Mouse (Mus musculus): ENCODE measurements around the gene Gm5431. TPM values are rescaled to one million over a fixed set of nuclear protein-coding genes. Genes with fewer than 3 reads are reported as not detected.
"Not testable (repeated sequence)": the region's sequence is repeated elsewhere in the genome, so short reads cannot be mapped to it uniquely, and the experiment has no call there.

The Gm5431 gene
- total RNA-seq, 2 experiments from 2014 or later, result 0.86 to 3.0 TPM

GRCm38 (mm10) chr11:48872695-48873300, 29.2 kb downstream of the Gm5431 start:
- DNase-seq, result no peak
- intact Hi-C loops (cut with DNase I), result loop anchor here (2.0 to 5.0 kb wide), 5 partner anchors 212 to 400 kb away; partner anchors contain the start of genes Btnl9 and Zfp62

GRCm38 (mm10) chr11:48871817-48872541, 30.0 kb downstream of the Gm5431 start:
- DNase-seq, result peak; percentile 66 to 71
- intact Hi-C loops (cut with DNase I), result loop anchor here (2.0 to 5.0 kb wide), 5 partner anchors 213 to 400 kb away; partner anchors contain the start of genes Btnl9 and Zfp62

- DNase-seq, result peak; percentile 74 to 79
- intact Hi-C loops (cut with DNase I), result loop anchor here (5.0 kb wide), 4 partner anchors 316 to 401 kb away; partner anchors contain the start of genes Btnl9 and Zfp62
Measured at GRCm38 (mm10) chr11:48871201-48871772, 30.7 kb downstream of the Gm5431 start, which contains the start of gene Irgm1. Gene Irgm1, minus strand, starts transcription at chr11:48871683.

GRCm38 (mm10) chr11:48870781-48871180, 31.2 kb downstream of the Gm5431 start:
- intact Hi-C loops (cut with DNase I), result loop anchor here (5.0 kb wide), 4 partner anchors 317 to 402 kb away; partner anchors contain the start of genes Btnl9 and Zfp62

GRCm38 (mm10) chr11:48869380-48870110, 32.5 kb downstream of the Gm5431 start:
- peak in 1 of 2 experiments; percentile 27 for DNase-seq
- intact Hi-C loops (cut with DNase I), result loop anchor here (5.0 kb wide), 4 partner anchors 318 to 403 kb away; partner anchors contain the start of genes Btnl9 and Zfp62

More at GRCm38 (mm10) chr11:48870781-48871180, 31.2 kb downstream of the Gm5431 start:
- DNase-seq, result no peak

- DNase-seq, result no peak
- intact Hi-C loops (cut with DNase I), result no loop called here
Measured at GRCm38 (mm10) chr11:48866481-48866880, 35.5 kb downstream of the Gm5431 start.

- no peak for DNase-seq
- intact Hi-C loops (cut with DNase I), result no loop called here
Measured at GRCm38 (mm10) chr11:48863808-48864207, 38.2 kb downstream of the Gm5431 start.

- DNase-seq, result no peak
- intact Hi-C loops (cut with DNase I), result no loop called here
Measured at GRCm38 (mm10) chr11:48862784-48863319, 39.2 kb downstream of the Gm5431 start.

GRCm38 (mm10) chr11:48859014-48859413, 43.0 kb downstream of the Gm5431 start:
- intact Hi-C loops (cut with DNase I), result loop anchor here (1.0 kb wide), 1 partner anchor 69 kb away; no protein-coding TSS in a partner anchor
- DNase-seq, result peak; percentile 59 to 65

- intact Hi-C loops (cut with DNase I), result loop anchor here (1.0 kb wide), 1 partner anchor 19 kb away; no protein-coding TSS in a partner anchor
- peak; percentile 94 to 97 for DNase-seq
Measured at GRCm38 (mm10) chr11:48853474-48854180, 48.4 kb downstream of the Gm5431 start.

GRCm38 (mm10) chr11:48852624-48853473, 49.2 kb downstream of the Gm5431 start:
- no peak for DNase-seq

GRCm38 (mm10) chr11:48852190-48852589, 49.8 kb downstream of the Gm5431 start:
- intact Hi-C loops (cut with DNase I), result no loop called here
- no peak for DNase-seq

More at GRCm38 (mm10) chr11:48852624-48853473, 49.2 kb downstream of the Gm5431 start:
- intact Hi-C loops (cut with DNase I), result loop anchor here (1.0 kb wide), 1 partner anchor 19 kb away; no protein-coding TSS in a partner anchor

- intact Hi-C loops (cut with DNase I), result no loop called here
- DNase-seq, result no peak
Measured at GRCm38 (mm10) chr11:48851270-48851995, 50.6 kb downstream of the Gm5431 start.

- intact Hi-C loops (cut with DNase I), result no loop called here
- no peak for DNase-seq
Measured at GRCm38 (mm10) chr11:48850240-48850639, 51.8 kb downstream of the Gm5431 start.

GRCm38 (mm10) chr11:48846881-48847280, 55.1 kb downstream of the Gm5431 start:
- DNase-seq, result no peak

GRCm38 (mm10) chr11:48846362-48846761, 55.7 kb downstream of the Gm5431 start:
- DNase-seq; intact Hi-C loops (cut with DNase I): not testable (repeated sequence)

More at GRCm38 (mm10) chr11:48846881-48847280, 55.1 kb downstream of the Gm5431 start:
- intact Hi-C loops (cut with DNase I), result no loop called here

- DNase-seq, result no peak
- intact Hi-C loops (cut with DNase I), result no loop called here
Measured at GRCm38 (mm10) chr11:48845244-48845815, 56.7 kb downstream of the Gm5431 start.
